Mouse (Mus musculus) right cerebral cortex, adult 18-20 months (tissue): ENCODE measurements at regions not wholly inside any gene's neighbourhood (a gene's known extent, or its start where the extent isn't known, plus 50 kb on each side); places are given as distances from the start of the nearest gene placed in this dataset.
A peak's percentile ranks its signal among the peaks of the same experiment; 100 is the strongest.

ENCODE experiments used
- DNase-seq: peaks from one replicate; pipeline ENCODE4 v3.0.0; 2022; ENCODE audit warnings: mixed read lengths

GRCm38 (mm10) chr13:84763916-84764315 is 425.3 kb upstream of the Ccnh start:
- DNase-seq = no peak

- DNase-seq = no peak
Observed at GRCm38 (mm10) chr13:84771956-84772355, 417.3 kb upstream of the Ccnh start.

- DNase-seq = no peak
Observed at GRCm38 (mm10) chr13:84783017-84783937, 405.9 kb upstream of the Ccnh start.

GRCm38 (mm10) chr13:84804241-84804980 is 384.8 kb upstream of the Ccnh start:
- no peak for DNase-seq

- DNase-seq = peak; percentile 32
Observed at GRCm38 (mm10) chr13:84805190-84805589, 384.0 kb upstream of the Ccnh start.

GRCm38 (mm10) chr13:84809605-84810004 is 379.6 kb upstream of the Ccnh start:
- no peak for DNase-seq
